7 mouse cellular contexts compared by ENCODE assay signal in the genomic region with DNA sequence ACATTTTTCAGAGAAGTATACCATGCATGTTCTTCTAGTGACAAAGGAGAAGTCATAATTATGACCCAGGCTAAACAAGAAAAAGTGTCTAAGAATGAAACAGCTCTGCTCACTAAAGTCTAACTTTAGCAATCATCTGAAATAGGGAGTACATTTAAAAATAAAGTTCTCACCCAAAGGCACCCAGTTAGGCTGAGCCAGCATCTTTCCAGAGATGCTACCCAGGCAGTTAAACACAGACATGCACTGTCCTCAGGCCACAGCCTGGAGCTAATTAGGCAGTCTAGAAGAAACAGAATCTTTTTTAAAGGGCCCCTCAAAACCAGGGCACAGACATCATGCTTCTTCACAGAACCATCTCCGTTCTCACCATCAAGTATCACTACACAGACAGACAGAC.
"Had no signal": no experiment of that assay in that cellular context is flagged by ENCODE, and none has a peak within 500 bp of the region (broad histone marks: within the 10 kb centered on the region; RNA-seq: fewer than 3 reads in every experiment).

No protein-coding gene starts in this region.

- DNase-seq: liver, postnatal 0 days; lung, adult 2 months; lung, postnatal 14 days; lung, postnatal 36 days; thymus, adult 2 months; thymus, postnatal 25 days; thymus, postnatal 4 days had no signal
